Mouse (Mus musculus) kidney, adult 9 months (tissue): ENCODE data around the gene Spout1.
A peak's percentile ranks its signal among the peaks of the same experiment; 100 is the strongest.
"Not testable (repeated sequence)": the region's sequence is repeated elsewhere in the genome, so short reads cannot be mapped to it uniquely, and the experiment has no call there.

Source experiments
- DNase-seq: peaks from one replicate; pipeline ENCODE4 v3.0.0; 2022

The Spout1 gene

DNA sequence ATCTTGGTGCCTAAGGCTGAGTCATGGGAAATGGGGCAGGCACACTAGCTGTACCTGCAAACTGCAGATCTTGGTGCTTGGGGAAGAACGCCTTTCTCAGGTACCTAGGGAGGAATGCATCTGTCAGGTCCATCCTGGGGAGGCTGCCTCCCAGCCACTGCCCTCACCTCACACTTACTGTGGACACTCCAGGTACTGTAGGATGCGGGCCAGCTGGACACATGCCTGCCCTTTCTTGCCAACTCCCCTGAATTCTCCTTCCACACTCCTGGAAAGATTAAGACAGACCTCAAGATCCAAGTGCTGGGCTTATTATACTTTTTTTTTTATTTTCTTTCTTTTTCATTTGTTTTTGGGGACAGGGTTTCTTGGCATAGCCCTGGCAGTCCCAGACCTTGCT, 1.7 kb downstream of the Spout1 start:
- peak; percentile 70 for DNase-seq

DNA sequence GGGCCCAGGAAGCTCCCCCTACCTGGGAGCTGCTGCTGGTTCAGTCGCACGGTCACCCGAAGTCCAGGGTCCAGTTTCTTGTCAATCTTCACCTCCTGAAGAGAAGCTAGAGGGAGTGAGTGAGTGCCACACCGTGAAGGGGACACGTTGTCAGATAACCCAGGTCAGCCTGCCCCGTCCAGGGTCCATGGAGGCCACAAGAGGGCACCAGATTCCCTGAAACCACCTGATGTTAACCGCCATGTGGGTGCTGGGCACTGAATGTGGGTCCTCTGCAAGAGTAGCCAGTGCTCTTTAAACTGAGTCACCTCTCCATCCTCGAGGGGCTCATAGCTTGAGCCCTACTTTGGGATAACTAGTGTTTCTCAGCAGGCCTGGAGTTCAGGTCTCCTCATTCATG, 2.4 kb downstream of the Spout1 start:
- peak; percentile 35 for DNase-seq

DNA sequence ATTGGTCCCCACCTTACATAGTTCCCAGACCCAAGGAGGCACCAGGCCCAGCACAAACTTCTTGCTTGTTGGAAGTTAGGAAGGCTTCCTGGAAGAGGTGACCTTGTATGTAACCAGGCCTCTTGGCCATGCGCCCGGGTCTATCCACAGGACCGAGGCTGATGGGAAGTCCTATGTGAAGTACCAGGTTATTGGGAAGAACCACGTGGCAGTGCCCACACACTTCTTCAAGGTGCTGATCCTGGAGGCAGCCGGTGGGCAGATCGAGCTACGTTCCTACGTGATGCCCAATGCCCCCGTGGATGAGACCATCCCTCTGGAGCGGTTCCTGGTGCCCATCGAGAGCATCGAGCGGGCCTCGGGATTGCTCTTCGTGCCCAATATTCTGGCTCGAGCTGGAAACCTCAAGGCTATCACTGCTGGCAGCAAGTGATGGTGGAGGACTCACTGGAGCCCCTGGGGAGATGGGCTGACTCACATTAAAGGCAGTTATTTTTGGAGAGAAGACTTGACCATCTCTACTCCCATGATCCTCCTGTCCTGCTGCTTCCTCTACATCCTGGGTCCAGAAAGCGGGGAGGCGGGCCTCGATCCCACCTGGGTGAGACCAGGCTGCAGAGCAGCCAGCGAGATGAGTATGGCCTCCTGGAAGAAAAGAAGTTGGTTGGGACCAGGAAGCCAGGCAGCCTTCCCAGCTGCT, 4.6 kb downstream of the Spout1 start:
- DNase-seq: no peak

DNA sequence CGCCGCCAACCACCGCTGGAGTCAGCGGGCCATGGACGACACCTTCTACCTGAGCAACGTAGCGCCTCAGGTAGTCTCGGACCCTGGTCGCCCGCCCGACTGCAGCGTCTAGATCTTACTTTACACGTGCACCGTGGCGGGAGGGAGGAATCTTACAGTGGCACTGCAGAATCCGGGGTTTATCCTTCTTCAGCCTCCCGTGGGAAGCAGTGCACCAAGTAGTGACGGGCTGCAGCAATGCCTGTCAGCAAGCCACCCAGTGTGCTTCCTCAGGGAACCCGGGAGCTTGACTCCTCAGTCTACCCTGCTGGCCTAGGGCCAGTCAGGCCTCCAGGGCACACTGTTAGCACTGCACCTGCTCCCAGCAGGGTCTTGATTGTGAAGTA, 6.3 kb downstream of the Spout1 start:
- no peak for DNase-seq

DNA sequence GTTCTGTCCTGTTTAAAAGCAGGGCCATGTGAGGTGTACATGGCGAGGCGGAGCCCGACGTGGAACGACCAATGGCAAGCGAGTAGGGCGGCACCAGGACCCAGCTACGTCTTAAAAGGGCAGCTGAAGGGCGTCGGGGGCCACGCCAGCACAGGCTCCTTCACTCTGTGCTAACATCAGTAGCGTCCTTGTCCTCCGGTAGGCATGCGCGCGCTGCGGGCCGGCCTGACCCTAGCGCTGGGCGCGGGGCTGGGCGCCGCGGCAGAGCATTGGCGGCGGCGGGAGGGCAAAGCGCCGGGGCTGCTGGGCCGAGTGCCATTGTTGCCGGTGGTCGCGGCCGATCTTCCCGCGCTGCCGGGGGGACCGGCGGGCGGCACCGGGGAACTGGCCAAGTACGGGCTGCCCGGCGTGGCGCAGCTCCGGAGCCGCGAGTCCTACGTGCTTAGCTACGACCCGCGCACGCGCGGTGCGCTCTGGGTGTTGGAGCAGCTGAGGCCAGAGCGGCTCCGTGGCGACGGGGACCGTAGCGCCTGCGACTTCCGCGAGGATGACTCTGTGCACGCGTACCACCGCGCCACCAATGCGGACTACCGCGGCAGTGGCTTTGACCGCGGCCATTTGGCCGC, 6.8 kb downstream of the Spout1 start, which contains the start of gene Endog:
Endog (plus strand) TSS at position 123 of the 626 bp plus-strand sequence.
- DNase-seq: peak; percentile 95

DNA sequence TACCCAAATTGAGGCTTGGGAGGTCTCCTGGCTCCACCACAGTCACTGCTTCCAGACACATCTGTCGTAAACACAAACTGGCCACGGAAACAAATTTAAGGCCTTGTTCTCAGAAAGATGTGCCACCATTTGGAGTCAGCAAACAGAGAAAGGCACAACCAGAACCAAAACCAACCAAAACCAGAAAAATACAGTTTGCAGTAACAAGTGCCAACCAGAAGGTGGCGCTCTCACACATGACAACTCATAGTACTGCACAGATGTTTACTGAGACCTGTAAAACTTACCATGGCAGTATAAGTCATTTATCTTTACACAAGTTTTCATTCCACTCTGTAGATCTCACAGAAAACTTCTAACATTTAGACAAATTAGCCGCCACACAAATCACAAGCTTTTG, 11.6 kb downstream of the Spout1 start:
- no peak for DNase-seq

DNA sequence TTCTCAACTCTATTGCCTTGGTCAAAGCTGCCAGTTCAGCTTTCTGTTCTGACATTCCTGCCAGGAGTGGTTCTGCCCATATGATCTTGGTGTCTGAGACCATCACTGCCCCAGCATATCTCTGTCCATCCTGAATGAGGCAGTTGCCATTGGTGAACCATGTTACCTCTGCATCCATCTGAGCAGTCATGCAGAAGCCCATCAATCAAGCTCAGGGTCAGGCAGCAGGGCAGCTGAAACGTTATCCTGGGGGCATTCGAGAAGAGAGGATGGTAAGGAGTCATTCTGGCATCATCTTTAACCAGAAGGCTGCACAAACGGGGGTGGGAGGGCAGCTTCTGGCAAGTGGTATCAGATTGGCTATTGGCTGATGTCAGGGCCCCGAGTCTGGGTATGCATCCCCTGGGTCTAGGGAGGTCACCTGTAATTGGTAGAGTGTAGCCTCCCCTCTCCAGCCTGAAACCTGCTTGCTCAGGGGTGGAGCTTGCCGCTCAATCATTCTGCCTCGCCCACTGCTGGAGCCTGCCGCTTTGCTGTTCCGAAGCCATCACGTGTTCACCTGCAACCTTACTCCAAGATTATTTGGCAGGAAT, 13.8 kb downstream of the Spout1 start:
- no peak for DNase-seq

DNA sequence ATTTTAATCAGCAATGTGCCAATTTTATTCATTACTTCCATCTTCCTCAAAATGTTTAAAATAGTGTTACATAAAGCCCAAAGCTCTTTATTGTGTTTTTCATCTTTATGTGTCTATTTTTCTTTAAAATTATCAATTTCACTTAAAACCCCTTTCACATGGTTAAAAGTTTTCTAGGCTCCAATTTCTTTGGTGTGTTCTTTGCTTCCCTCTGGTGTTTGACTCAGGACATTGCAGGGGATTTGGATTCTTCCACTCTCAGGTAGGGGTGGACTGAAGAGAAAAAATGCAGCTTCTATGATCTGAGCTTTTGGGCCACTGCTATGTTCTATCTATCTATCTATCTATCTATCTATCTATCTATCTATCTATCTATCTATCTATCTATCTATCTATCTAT, 16.4 kb downstream of the Spout1 start:
- DNase-seq: peak; percentile 61

DNA sequence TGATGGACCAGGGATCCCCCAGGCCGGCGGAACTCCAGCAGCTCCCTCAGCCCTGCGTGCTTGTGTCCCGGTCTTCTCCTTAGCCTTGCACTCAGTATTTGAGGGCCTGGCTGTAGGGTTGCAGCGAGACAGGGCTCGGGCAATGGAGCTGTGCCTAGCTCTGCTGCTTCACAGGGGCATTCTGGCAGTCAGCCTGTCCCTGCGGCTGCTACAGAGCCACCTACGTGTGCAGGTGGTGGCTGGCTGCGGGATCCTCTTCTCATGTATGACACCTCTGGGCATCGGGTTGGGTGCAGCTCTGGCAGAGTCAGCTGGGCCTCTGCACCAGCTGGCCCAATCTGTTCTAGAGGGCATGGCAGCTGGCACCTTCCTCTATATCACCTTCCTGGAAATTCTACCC, 18.4 kb downstream of the Spout1 start:
- DNase-seq: not testable (repeated sequence)

DNA sequence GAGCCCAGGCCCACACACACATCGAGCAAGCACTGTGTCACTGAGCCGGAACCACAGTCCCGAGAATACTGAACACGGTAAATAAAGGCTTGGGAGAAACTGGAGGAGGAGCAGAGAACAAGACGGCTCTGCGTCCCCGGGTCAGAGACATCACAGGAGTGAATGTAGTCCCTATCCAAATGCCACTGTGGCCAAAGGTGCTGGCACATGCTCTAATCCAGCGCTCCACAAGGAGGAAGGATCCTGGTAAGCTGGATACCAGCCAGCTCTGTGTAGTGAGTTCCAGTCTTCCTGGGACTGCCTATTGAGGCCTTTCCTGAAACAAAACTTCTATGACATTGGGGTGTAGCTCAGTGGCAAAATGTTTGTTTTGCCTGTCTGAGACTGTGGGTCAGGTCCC, 25.6 kb downstream of the Spout1 start:
- peak; percentile 48 for DNase-seq

DNA sequence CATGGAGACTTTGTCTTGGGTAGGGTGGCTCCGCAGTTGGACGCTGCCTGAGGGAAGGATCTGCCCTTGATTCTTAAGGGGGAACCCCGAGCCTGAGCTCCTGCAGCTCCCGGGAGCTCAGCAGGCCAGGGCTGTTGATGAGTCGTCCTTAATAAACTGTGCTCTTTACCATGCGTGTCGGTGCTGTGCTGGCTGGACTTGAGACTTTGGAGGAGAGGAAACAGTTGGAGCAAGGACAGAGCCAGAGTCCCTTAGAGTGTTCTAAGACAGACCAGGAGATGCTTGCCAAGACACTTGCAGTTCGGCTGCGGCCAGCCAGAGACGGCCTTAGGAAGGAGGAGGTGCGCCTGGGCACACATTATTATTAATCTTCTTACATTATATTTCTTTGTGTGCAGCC, 26.4 kb downstream of the Spout1 start:
- peak; percentile 80 for DNase-seq

DNA sequence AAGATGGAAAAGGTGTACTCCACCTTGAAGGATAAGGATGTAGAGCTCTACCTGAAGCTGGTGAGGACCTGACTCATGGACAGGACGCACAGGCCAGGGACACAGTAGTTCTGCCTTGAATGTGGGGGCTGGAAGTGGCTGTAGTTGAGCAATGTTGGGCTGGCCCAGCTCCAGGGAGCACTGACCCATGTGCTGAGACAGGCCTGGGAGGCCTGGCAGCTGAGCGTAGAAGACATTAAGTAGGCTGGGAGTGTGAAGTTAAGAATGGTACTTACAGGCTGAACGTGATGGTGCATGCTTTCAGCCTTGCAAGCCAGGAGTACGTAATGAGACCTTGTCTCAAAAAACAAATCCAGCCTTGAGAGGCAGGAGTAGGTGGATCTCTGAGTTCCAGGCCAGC, 30.8 kb downstream of the Spout1 start:
- peak; percentile 91 for DNase-seq

DNA sequence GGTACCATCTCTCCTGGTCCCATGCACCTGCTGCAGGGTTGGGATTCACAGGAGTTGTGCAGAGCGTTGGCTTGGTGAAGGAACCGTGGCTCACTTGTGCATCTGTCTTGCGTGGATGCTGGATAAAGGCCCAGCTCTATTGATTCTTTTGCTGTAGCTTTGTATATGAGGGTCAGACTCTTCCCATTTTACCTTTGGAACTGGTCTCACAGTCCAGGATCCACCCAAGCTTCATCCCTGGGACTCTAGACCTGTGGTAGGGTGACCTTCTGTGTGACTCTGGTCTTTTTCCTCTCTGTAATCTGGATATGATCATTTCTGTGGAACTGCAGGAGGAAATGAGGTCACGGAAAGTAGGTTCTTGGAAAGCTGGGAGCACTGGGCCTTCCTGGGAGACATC, 33.8 kb downstream of the Spout1 start:
- no peak for DNase-seq

DNA sequence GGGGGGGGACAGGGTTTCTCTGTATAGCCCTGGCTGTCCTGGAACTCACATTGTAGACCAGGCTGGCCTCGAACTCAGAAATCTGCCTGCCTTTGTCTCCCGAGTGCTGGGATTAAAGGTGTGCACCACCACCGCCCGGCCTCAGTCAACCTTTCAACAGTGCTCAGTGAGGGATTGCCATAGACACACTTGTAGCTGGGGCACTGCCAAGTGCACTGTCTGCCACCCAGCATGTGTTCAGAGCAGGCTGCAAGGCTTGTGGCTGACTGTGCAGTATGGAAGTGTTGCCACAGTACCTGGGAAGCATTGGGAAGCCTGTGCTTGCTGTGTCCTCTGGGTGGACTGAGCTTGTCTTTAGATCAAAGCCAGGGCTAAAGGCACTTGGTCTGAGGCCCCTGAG, 38.2 kb downstream of the Spout1 start:
- DNase-seq: not testable (repeated sequence)

DNA sequence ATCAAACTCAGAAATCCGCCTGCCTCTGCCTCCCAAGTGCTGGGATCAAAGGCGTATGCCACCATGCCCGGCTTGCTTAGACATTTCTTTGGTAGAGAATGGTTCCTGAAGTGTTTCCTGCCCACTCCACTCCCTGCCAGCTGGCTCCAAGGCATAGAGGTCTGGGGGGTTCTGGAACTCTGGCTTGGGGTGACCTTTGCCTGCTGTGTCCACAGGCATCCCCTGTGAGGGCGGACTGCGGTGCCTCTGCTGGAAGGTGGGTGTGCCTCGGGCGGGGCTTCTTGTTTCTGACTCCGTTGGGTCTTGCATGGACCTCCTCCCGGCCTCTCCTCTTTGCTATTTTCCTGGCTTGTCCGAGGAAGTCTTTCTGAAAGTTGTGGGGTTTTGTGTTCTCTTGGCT, 41.8 kb downstream of the Spout1 start:
- peak; percentile 78 for DNase-seq

DNA sequence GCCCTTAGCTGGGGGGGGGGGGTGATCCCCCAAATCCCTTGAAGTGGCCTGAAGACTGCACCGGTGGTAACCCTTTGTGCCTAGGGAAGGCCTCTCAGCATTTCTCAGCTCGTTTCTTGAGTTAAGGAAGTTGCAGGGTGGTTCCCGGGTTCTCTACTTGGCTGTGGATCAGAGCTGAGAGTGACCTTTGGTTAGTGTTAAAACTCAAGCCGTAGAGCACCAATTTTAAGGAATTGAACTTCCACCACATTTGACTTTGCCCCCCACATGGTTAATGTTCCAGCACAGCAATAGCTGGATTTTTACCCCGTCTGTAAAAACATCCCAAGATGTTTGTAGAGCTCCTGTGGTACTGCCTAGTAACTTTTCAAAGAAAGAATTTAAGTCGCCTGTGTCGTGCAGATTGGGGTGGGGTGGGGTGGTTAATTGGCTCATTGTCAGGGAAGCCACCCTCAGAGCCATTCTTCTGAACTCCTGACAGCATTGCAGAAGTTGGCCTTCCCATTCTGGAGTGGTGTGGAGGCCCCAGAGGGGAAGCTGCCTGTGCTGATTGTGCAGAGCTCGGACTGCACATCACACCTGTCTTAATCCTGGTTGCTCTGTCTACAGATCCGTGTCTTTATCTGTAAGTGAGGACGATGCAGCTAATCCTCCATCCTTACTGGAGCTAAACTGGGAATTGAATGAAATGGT, 43.2 kb downstream of the Spout1 start:
- peak; percentile 93 for DNase-seq

DNA sequence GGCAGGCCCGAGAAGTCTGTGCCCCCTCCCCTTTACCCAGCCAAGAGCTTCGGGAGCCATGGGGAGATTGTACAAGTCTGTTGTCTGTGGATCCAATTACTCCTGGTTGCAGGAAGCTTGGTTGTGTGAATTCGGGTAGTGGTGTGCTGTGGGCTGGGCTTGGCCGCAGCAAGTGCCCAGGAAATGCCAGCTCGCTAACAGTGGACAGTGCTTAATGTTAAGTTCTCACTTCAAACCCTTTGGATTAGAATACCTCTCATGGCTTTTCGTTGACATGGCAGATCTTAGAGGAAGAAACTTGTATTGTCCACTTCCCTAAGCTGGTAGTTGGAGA, 43.9 kb downstream of the Spout1 start:
- peak; percentile 51 for DNase-seq

DNA sequence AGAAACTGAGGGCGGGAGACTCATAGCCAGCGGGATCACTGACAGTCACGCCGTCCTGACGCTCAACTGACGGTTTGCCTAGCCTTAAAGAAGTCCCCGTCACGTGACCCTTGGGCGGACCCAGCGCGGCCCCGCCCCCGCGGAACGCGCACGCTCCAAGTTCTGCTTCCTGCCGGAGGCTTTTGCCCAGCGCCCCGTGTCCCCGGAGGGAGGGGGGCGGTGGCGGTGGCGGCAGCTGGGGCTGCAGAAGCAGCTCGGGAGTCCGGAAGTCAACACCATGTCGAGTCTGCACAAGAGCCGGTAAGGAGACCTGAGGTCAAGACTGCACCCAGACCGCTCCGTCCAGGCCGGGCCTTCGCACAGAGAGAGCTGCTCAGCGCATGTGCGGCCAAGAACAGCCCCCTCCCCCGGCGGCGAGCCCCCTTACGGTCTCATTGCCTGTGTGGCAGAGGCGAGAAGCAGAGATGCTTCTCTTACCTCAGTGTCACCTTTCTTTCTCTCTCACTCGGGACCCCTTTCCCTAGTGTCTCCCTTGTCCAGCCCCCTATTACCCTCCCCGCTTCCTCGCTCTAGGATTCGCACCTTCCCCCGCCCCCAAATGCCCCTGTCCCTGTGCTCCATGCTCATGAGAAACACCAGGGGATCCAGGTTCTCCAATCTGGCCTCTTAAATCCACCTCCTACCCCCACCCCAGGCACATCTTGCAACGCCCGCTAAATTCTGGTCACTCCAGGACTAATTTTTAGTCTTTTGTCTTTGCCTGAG, 44.5 kb downstream of the Spout1 start, which contains the start of gene Tbc1d13:
Tbc1d13 (plus strand) TSS at position 134 of the 765 bp plus-strand sequence.
- peak; percentile 99 for DNase-seq

DNA sequence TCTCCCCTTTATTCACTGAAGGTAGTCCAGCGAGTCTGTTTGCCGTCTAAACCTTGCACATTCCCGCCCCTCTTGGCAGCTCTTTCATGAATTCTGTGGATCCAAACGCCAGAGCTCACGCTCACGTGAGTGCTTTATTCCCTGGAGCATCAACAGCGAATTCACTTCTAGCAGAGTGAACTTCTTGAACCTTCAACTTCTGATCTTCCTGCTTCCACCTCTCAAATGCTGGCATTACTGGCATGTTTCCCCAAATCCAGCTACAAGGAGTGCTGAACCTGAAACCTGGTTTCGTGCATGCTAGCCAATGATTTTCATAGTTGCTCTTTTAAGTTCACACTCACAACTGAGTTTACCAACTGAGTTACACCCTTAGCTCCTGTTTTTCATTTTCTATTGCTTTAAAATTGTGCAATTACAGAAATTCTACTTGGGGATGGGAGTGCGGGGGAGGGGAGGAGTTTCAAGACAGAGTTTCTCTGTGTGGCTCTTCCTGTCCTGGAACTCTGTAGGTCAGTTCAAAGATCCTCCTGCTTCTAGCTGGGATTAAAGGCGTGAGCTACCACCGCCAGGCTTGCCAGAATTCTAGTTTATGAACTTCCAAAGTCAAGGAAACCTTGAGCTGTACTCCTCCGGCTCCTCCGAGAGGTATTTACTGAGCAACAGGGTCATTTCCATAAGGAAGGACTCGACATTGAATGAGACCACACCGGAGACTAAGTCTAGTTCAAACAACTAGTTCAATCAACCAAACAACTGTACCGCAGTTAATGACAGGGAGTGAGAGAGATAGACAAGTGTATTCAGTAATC, 45.3 kb downstream of the Spout1 start:
- DNase-seq: peak; percentile 96

DNA sequence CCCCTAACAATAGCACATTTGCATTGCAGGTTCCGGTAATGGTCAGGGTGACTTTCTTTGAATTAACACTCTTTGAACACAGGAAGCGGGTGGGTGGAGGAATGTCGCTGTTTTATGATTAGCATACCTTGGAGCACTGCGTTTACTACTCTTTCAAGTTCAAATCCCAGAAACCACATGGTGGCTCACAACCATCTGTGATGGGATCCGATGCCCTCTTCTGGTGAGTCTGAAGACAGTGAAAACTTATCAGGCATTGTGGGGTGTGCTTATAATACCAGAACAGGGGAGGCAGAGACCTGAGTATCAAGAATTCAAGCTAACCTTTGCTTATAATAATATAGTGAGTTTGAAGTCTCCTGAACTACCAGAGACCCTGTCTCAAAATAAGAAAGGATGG, 47.0 kb downstream of the Spout1 start:
- not testable (repeated sequence) for DNase-seq

DNA sequence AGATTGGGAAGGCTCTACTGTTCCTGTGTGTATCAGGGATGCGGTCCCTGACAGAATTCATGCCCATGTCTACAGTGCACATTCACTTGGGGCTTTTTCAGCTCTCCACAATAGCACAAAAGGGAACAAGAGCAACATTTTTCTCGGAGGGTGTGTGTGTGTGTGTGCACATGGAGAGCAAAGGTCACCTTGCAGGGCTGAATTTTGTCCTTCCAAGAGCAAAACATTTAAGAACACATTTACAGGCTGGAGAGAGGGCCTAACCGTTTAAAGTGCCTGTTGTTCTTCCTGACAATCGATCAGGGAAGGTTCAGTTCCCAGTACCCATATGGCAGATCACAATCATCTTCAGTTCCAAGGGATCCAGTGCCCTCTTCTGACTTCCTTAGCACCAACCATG, 48.1 kb downstream of the Spout1 start:
- DNase-seq: peak; percentile 81

DNA sequence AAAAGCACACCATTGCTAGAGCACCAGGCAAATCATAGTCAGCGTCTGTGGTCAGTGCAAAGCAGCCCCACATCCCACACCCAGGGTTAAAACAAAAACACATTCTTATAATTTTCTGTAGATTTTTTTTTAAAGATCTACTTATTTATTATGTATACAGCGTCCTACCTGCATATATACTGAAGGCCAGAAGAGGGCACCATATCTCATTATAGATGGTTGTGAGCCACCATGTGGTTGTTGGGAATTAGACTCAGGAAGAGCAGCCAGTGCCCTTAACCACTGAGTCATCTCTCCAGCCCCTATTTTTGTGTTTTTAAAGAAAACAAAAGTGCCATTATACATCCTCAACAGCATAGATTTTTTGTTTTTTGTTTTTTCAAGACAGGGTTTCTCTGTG, 49.5 kb downstream of the Spout1 start:
- DNase-seq: peak; percentile 78
